Mouse (Mus musculus): ENCODE measurements around the gene Kcnj8. TPM values are rescaled to one million over a fixed set of nuclear protein-coding genes. Genes with fewer than 3 reads are reported as not detected.
"Not testable (repeated sequence)": the region's sequence is repeated elsewhere in the genome, so short reads cannot be mapped to it uniquely, and the experiment has no call there.

Gene Kcnj8
- polyA plus RNA-seq, 1 experiment from 2014 or later: 1.00 TPM

DNA sequence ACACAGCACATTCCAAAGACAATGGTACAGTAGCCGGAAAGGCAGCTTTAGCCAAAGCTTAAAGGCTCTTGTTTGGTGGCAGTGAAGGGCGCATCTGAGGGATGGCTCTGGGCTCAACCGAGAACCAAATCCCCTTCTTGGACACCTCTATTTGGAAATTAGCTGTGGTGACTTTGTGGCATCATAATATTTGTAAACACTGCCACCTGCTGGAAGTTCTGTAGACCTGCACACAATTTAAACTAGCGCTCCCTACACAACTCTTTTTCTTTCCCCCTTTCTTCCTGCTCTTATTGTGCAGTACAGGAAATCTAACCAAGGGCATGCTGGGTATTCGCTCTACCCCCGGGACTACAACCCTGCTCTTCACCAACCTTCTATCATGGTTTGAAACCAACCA, 52.3 kb downstream of the Kcnj8 start:
- 16% methylated on average over 6 of the region's 6 CpGs for WGBS
- H3K4me1 ChIP-seq: no peaks in the 10 kb centered on the region
- H3K27ac ChIP-seq (replicated peaks): no peak overlapping the region
- no peaks in the 10 kb centered on the region for H3K36me3 ChIP-seq (replicated peaks)
- peak; percentile 26 for DNase-seq (ENCODE audit: low spot score)
- H3K4me3 ChIP-seq: no peak overlapping the region
- H3K9me3 ChIP-seq: no peaks in the 10 kb centered on the region
- 0 out of 2 replicates have a peak, but pooled peaks cover 8% of the 10 kb centered on the region for H3K27me3 ChIP-seq (replicated peaks; ENCODE audit: low read depth, poor library complexity, severe bottlenecking)

DNA sequence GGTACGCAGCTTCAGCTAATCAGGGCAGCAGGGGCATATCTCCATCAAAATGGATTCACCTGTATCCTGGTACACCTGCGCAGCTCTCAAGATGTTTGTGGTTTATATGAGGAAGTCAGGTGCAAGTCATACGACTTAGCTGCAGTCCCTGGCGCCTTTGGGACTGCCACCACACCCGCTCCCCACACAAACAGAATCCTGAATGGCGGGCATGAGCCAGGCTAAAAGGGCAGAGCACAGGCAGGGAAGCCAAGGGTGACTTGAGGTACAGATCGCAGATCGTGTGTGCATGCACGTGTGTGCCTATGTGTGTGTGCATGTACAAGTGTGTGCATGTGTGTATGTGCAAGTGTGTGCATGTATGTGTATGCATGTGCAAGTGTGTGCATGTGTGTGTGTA, 56.0 kb downstream of the Kcnj8 start:
- H3K36me3 ChIP-seq (replicated peaks); H3K4me3 ChIP-seq; H3K27ac ChIP-seq (replicated peaks); DNase-seq (ENCODE audit: low spot score); H3K9me3 ChIP-seq: not testable (repeated sequence)
- Histone ChIP-seq H3K27me3 (replicated peaks; ENCODE audit: low read depth, poor library complexity, severe bottlenecking) (peaks cover 26% of the 10 kb centered on the region), H3K4me1 (peaks cover 22% of the 10 kb centered on the region)
- 71% methylated on average over 9 of the region's 9 CpGs for whole genome bisulfite sequencing

DNA sequence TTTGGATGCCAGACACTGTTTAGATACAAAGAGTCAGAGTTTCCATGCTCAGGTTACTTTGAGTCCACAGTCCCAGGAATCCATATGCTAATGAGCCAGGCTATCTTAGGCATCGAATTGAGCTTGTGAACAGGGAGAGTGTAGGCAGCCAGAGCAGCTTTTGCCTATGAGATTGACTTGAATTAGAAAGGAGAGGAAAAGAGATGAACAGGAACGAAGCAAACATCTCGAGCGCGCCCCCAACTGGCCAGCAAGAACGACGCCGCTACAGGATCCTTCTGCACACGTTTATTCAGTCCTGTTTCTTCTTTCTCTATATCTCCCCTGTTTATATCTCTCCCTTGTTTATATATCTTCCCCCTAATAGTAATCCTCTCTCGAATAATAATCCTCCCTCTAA, 56.5 kb downstream of the Kcnj8 start:
- WGBS: 3% methylated on average over 10 of the region's 10 CpGs
- DNase-seq (ENCODE audit: low spot score): peak; percentile 68
- Histone ChIP-seq H3K27ac (replicated peaks) (no peak overlapping the region), H3K4me1 (peaks cover 27% of the 10 kb centered on the region), H3K9me3 (no peaks in the 10 kb centered on the region), H3K27me3 (replicated peaks; ENCODE audit: low read depth, poor library complexity, severe bottlenecking) (peaks cover 29% of the 10 kb centered on the region), H3K36me3 (replicated peaks) (no peaks in the 10 kb centered on the region), H3K4me3 (no peak overlapping the region)

Other genes starting within 250 kb of the Kcnj8 start
- 0.35 and 0.51 TPM in 2 replicates for gene Slco1a5, start 248.6 kb downstream of the Kcnj8 start, polyA plus RNA-seq (2016; fragmentation: Nextera tagmentation; extraction: Ambion mirVana)
- 17.4 and 20.6 TPM in 2 replicates for gene Pyroxd1, start 226.0 kb downstream of the Kcnj8 start, polyA plus RNA-seq (2016; fragmentation: Nextera tagmentation; extraction: Ambion mirVana)
- gene Recql, start 184.5 kb downstream of the Kcnj8 start, polyA plus RNA-seq (2016; fragmentation: Nextera tagmentation; extraction: Ambion mirVana): 34.3 and 37.4 TPM in 2 replicates
- 120 and 126 TPM in 2 replicates for gene Golt1b, start 184.4 kb downstream of the Kcnj8 start, polyA plus RNA-seq (2016; fragmentation: Nextera tagmentation; extraction: Ambion mirVana)
- 1.1 TPM in 2 replicates for gene Spx, start 158.2 kb downstream of the Kcnj8 start, polyA plus RNA-seq (2016; fragmentation: Nextera tagmentation; extraction: Ambion mirVana)
- gene Gys2, start 98.5 kb downstream of the Kcnj8 start, polyA plus RNA-seq (2016; fragmentation: Nextera tagmentation; extraction: Ambion mirVana): not detected in 2 replicates
- gene Ldhb, start 63.7 kb downstream of the Kcnj8 start, polyA plus RNA-seq (2016; fragmentation: Nextera tagmentation; extraction: Ambion mirVana): 545 and 577 TPM in 2 replicates
- gene Abcc9, start 130.7 kb upstream of the Kcnj8 start, polyA plus RNA-seq (2016; fragmentation: Nextera tagmentation; extraction: Ambion mirVana): 1.4 and 1.5 TPM in 2 replicates
- gene Cmas, start 185.1 kb upstream of the Kcnj8 start, polyA plus RNA-seq (2016; fragmentation: Nextera tagmentation; extraction: Ambion mirVana): 65.6 and 68.3 TPM in 2 replicates
- not detected in 2 replicates for gene Sult6b2, start 232.9 kb upstream of the Kcnj8 start, polyA plus RNA-seq (2016; fragmentation: Nextera tagmentation; extraction: Ambion mirVana)